Mouse (Mus musculus) limb, embryonic 13.5 days (tissue): ENCODE data around the gene Slc7a6os. TPM values are rescaled to one million over a fixed set of nuclear protein-coding genes. Genes with fewer than 3 reads are reported as not detected.

Source experiments
- ATAC-seq: fragments of 200-750 bp; cut with Nextera tagmentation; 2 replicates; pipeline ENCODE4 v1.8.0; 2017; ENCODE audit warnings: low read depth, moderate number of reproducible peaks, moderate TSS enrichment; ENCODE audit not compliant: low FRiP score
- H3K27ac ChIP-seq: fragments of 300-500 bp; sonication (generic); 2 replicates; pipeline ENCODE4 v1.5.1; 2015; ENCODE audit warnings: inconsistent platforms, mild to moderate bottlenecking, moderate library complexity
- H3K27me3 ChIP-seq: fragments of 300-500 bp; sonication (generic); 2 replicates; pipeline ENCODE4 v1.6.1; 2015; ENCODE audit warnings: mild to moderate bottlenecking, inconsistent platforms
- H3K36me3 ChIP-seq: fragments of 300-500 bp; sonication (generic); 2 replicates; pipeline ENCODE4 v1.6.1; 2015; ENCODE audit warnings: inconsistent platforms, mild to moderate bottlenecking, moderate library complexity
- H3K4me1 ChIP-seq: fragments of 300-500 bp; sonication (generic); 2 replicates; pipeline ENCODE4 v1.6.1; 2015; ENCODE audit warnings: inconsistent platforms
- H3K4me2 ChIP-seq: fragments of 300-500 bp; sonication (generic); replicated peaks from 2 replicates; pipeline ENCODE4 v1.6.1; 2015; ENCODE audit warnings: inconsistent platforms, mild to moderate bottlenecking, moderate library complexity
- H3K4me3 ChIP-seq: fragments of 300-500 bp; sonication (generic); 2 replicates; pipeline ENCODE4 v1.5.1; 2015; ENCODE audit warnings: moderate library complexity, mild to moderate bottlenecking, inconsistent platforms
- H3K9ac ChIP-seq: fragments of 300-500 bp; sonication (generic); 2 replicates; pipeline ENCODE4 v1.6.1; 2015; ENCODE audit warnings: mild to moderate bottlenecking, inconsistent platforms
- H3K9me3 ChIP-seq: fragments of 300-500 bp; sonication (generic); 2 replicates; pipeline ENCODE4 v1.6.1; 2016; ENCODE audit warnings: inconsistent platforms
- WGBS: fragments of 180-500 bp; shearing (Covaris S2); methylation state at CpG from one replicate; pipeline ENCODE4 v1.1.7; 2015; 5-methylcytosine and 5-hydroxymethylcytosine counted together
- polyA plus RNA-seq: library from polyadenylated mRNA; unstranded; fragments of >200 nt; fragmentation: Nextera tagmentation; extraction: Ambion mirVana; gene quantifications from 2 replicates; pipeline ENCODE4 v1.2.1, GENCODE M21; 2015

The Slc7a6os gene
- polyA plus RNA-seq, 1 experiment from 2014 or later: 41.8 TPM

- Histone ChIP-seq H3K27ac (no peak overlapping the region), H3K9me3 (no peaks in the 10 kb centered on the region)
These were observed 40.7 kb downstream of the Slc7a6os start for GRCm38 (mm10) chr8:106169934-106170480.

GRCm38 (mm10) chr8:106169017-106169933 is 41.5 kb downstream of the Slc7a6os start:
- Histone ChIP-seq H3K9me3 (no peaks in the 10 kb centered on the region), H3K4me2 (peak overlapping the region; percentile 93), H3K4me1 (peaks cover 14% of the 10 kb centered on the region; the same call in 1 of the 2 replicates), H3K27me3 (no peaks in the 10 kb centered on the region), H3K27ac (peak overlapping the region; percentile 89), H3K9ac (peak overlapping the region; percentile 90), H3K36me3 (peaks cover 4% of the 10 kb centered on the region), H3K4me3 (peak overlapping the region; percentile 81)
- ATAC-seq: peak; percentile 72
- WGBS: under 1% methylated on average over 54 of the region's 54 CpGs

More at GRCm38 (mm10) chr8:106169934-106170480, 40.7 kb downstream of the Slc7a6os start:
- WGBS: 26% methylated on average over 6 of the region's 6 CpGs
- no peak for ATAC-seq
- Histone ChIP-seq H3K27me3 (no peaks in the 10 kb centered on the region), H3K4me3 (peak overlapping the region; percentile 81), H3K9ac (peak overlapping the region; percentile 90), H3K36me3 (no peaks in the 10 kb centered on the region; the same call in 1 of the 2 replicates), H3K4me1 (peaks cover 14% of the 10 kb centered on the region; the same call in 1 of the 2 replicates), H3K4me2 (peak overlapping the region; percentile 93)

- Histone ChIP-seq H3K9ac (peak within 1 kb of the TSS; percentile 90), H3K27me3 (no peaks in the 10 kb centered on the region), H3K4me3 (peak within 1 kb of the TSS; percentile 81), H3K36me3 (peaks cover 12% of the 10 kb centered on the region), H3K27ac (peak within 1 kb of the TSS; percentile 89), H3K4me2 (peak within 1 kb of the TSS; percentile 93), H3K9me3 (no peaks in the 10 kb centered on the region), H3K4me1 (peaks cover 14% of the 10 kb centered on the region; the same call in 1 of the 2 replicates)
- WGBS: 1% methylated on average over 48 of the region's 59 CpGs
- peak; percentile 86 for ATAC-seq
These were observed 42.2 kb downstream of the Slc7a6os start, which contains the start of gene Slc7a6 for GRCm38 (mm10) chr8:106168356-106169016. TSS of gene Slc7a6 (plus strand) at chr8:106168857.

- H3K9me3 ChIP-seq: no peaks in the 10 kb centered on the region
- no peak overlapping the region for H3K4me3 ChIP-seq
- peaks cover 42% of the 10 kb centered on the region for H3K36me3 ChIP-seq
- peaks cover 14% of the 10 kb centered on the region; the same call in 1 of the 2 replicates for H3K4me1 ChIP-seq
- H3K27ac ChIP-seq: no peak overlapping the region
- no peak overlapping the region for H3K9ac ChIP-seq
- WGBS: 52% methylated on average over 4 of the region's 4 CpGs
- no peak overlapping the region for H3K4me2 ChIP-seq
- ATAC-seq: no peak
- no peaks in the 10 kb centered on the region for H3K27me3 ChIP-seq
These were observed 45.3 kb downstream of the Slc7a6os start for GRCm38 (mm10) chr8:106165460-106165859.

GRCm38 (mm10) chr8:106163251-106163650 is 47.5 kb downstream of the Slc7a6os start:
- Histone ChIP-seq H3K4me1 (0 out of 2 replicates have a peak, but pooled peaks cover 3% of the 10 kb centered on the region), H3K27me3 (no peaks in the 10 kb centered on the region), H3K27ac (no peak overlapping the region), H3K36me3 (peaks cover 57% of the 10 kb centered on the region), H3K4me3 (no peak overlapping the region), H3K9me3 (no peaks in the 10 kb centered on the region), H3K4me2 (no peak overlapping the region), H3K9ac (no peak overlapping the region)
- ATAC-seq: no peak
- WGBS: 89% methylated on average over 9 of the region's 9 CpGs

GRCm38 (mm10) chr8:106159876-106160275 is 50.9 kb downstream of the Slc7a6os start:
- no peak overlapping the region for H3K27ac ChIP-seq
- H3K9ac ChIP-seq: no peak overlapping the region
- H3K9me3 ChIP-seq: no peaks in the 10 kb centered on the region
- H3K4me1 ChIP-seq: no peaks in the 10 kb centered on the region
- no peak overlapping the region for H3K4me2 ChIP-seq
- H3K36me3 ChIP-seq: peaks cover 76% of the 10 kb centered on the region
- H3K4me3 ChIP-seq: no peak overlapping the region
- no peaks in the 10 kb centered on the region for H3K27me3 ChIP-seq
- ATAC-seq: no peak
- 86% methylated on average over 6 of the region's 6 CpGs for WGBS

- no peak for ATAC-seq
- Histone ChIP-seq H3K4me1 (no peaks in the 10 kb centered on the region), H3K9me3 (no peaks in the 10 kb centered on the region), H3K27me3 (no peaks in the 10 kb centered on the region), H3K27ac (no peak overlapping the region), H3K4me3 (no peak overlapping the region), H3K36me3 (peaks cover 75% of the 10 kb centered on the region), H3K4me2 (no peak overlapping the region), H3K9ac (no peak overlapping the region)
- WGBS: 87% methylated on average over 10 of the region's 10 CpGs
These were observed 52.4 kb downstream of the Slc7a6os start for GRCm38 (mm10) chr8:106158381-106158780.

GRCm38 (mm10) chr8:106157419-106157818 is 53.3 kb downstream of the Slc7a6os start:
- Histone ChIP-seq H3K9me3 (no peaks in the 10 kb centered on the region), H3K4me1 (no peaks in the 10 kb centered on the region), H3K4me3 (no peak overlapping the region), H3K27me3 (no peaks in the 10 kb centered on the region), H3K9ac (no peak overlapping the region), H3K36me3 (peaks cover 66% of the 10 kb centered on the region), H3K4me2 (no peak overlapping the region), H3K27ac (no peak overlapping the region)
- 97% methylated on average over 1 of the region's 1 CpGs for WGBS
- no peak for ATAC-seq

GRCm38 (mm10) chr8:106152876-106153275 is 57.9 kb downstream of the Slc7a6os start:
- Histone ChIP-seq H3K36me3 (peaks cover 27% of the 10 kb centered on the region), H3K4me2 (no peak overlapping the region), H3K27ac (no peak overlapping the region), H3K4me1 (peaks cover 13% of the 10 kb centered on the region), H3K4me3 (no peak overlapping the region), H3K27me3 (no peaks in the 10 kb centered on the region), H3K9ac (no peak overlapping the region), H3K9me3 (no peaks in the 10 kb centered on the region)
- WGBS: 84% methylated on average over 4 of the region's 4 CpGs
- no peak for ATAC-seq

- peak overlapping the region; percentile 79 for H3K9ac ChIP-seq
- peak overlapping the region; percentile 78 for H3K4me3 ChIP-seq
- H3K36me3 ChIP-seq: peaks cover 21% of the 10 kb centered on the region
- peaks cover 13% of the 10 kb centered on the region for H3K4me1 ChIP-seq
- no peak for ATAC-seq
- no peak overlapping the region for H3K27ac ChIP-seq
- H3K9me3 ChIP-seq: no peaks in the 10 kb centered on the region
- WGBS: 77% methylated on average over 9 of the region's 9 CpGs
- H3K4me2 ChIP-seq: peak overlapping the region; percentile 75
- no peaks in the 10 kb centered on the region for H3K27me3 ChIP-seq
These were observed 59.7 kb downstream of the Slc7a6os start for GRCm38 (mm10) chr8:106151041-106151440.
